Mouse (Mus musculus) spleen, adult 2 months (tissue): ENCODE data around the gene Clcn6. TPM values are rescaled to one million over a fixed set of nuclear protein-coding genes. Genes with fewer than 3 reads are reported as not detected.

Source experiments
- DNase-seq, 2 experiments: peaks; one replicate each; pipeline versions ENCODE4 v3.0.0 to v3.0.0-alpha.2; 2012 to 2021; ENCODE audit warnings: low spot score in 2 of 2, low read depth in 1 of 2
- H3K27ac ChIP-seq: fragments of 200-500 bp; 2 replicates; pipeline ENCODE4 v1.5.1; 2012; ENCODE audit warnings: low read length, inconsistent platforms; ENCODE audit not compliant: insufficient read depth
- H3K27me3 ChIP-seq: fragments of 200-500 bp; 2 replicates; pipeline ENCODE4 v1.6.1; 2012; ENCODE audit warnings: mild to moderate bottlenecking, moderate library complexity, low read length, inconsistent platforms; ENCODE audit not compliant: control insufficient read depth, insufficient read depth
- H3K36me3 ChIP-seq: fragments of 200-500 bp; 2 replicates; pipeline ENCODE4 v1.6.1; 2012; ENCODE audit warnings: mild to moderate bottlenecking, low read length, inconsistent platforms; ENCODE audit not compliant: control insufficient read depth, insufficient read depth
- H3K4me1 ChIP-seq: fragments of 200-500 bp; 2 replicates; pipeline ENCODE4 v1.6.1; 2011; ENCODE audit warnings: inconsistent platforms; ENCODE audit not compliant: control insufficient read depth, insufficient read depth, insufficient read length
- H3K4me3 ChIP-seq: fragments of 200-500 bp; 2 replicates; pipeline ENCODE4 v1.5.1; 2011; ENCODE audit warnings: mild to moderate bottlenecking, inconsistent platforms; ENCODE audit not compliant: insufficient read depth, insufficient read length; ENCODE audit errors: extremely low read depth
- CTCF ChIP-seq: fragments of 200-500 bp; IDR thresholded peaks from 2 replicates; pipeline ENCODE4 v1.5.1; 2011; ENCODE audit warnings: mild to moderate bottlenecking, inconsistent platforms; ENCODE audit not compliant: insufficient read depth, insufficient read length, insufficient replicate concordance; ENCODE audit errors: extremely low read depth
- POLR2A ChIP-seq: fragments of 200-500 bp; IDR thresholded peaks from 2 replicates; pipeline ENCODE4 v1.6.1; 2011; ENCODE audit warnings: low read depth, low read length, inconsistent platforms
- WGBS: fragments of 180-500 bp; shearing (Covaris S2); methylation state at CpG from one replicate; pipeline ENCODE4 v1.1.7; 2018; 5-methylcytosine and 5-hydroxymethylcytosine counted together
- polyA plus RNA-seq: library from polyadenylated mRNA; depleted of rRNA; stranded (reverse); fragments of >200 nt; gene quantifications from 2 replicates; pipeline ENCODE4 v1.2.3, GENCODE M21; 2012; rRNA removed

Gene Clcn6
- polyA plus RNA-seq, 1 experiment, result 12.1 TPM

DNA sequence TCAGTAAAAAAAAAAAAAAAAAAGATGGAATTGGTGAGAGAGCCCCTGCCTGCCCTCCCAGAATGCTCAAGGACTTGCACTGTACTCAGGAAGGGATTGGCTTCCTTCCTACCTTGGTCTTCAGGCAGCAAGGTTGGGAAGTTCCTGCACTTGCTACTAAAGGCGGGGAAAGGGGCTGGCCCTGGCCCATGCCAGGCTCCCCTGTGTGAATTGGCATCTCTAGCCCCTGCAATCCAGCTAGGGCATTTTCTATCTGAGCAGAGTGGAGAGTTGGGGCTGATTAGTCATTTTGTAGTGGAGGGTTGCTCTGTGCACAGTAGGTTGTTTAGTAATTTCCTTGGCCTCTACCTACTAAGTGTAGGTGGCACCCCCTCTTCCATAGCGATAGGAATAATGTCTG, 69.8 kb downstream of the Clcn6 start:
- whole genome bisulfite sequencing, result 84% methylated on average over 2 of the region's 2 CpGs
- Histone ChIP-seq H3K27ac (no peak overlapping the region), H3K4me1 (no peaks in the 10 kb centered on the region), H3K36me3 (no peaks in the 10 kb centered on the region), H3K4me3 (no peak overlapping the region), H3K27me3 (no peaks in the 10 kb centered on the region; the same call in 1 of the 2 replicates)
- no peak for DNase-seq
- TF ChIP-seq POLR2A, result no peak
- TF ChIP-seq CTCF, result no peak

DNA sequence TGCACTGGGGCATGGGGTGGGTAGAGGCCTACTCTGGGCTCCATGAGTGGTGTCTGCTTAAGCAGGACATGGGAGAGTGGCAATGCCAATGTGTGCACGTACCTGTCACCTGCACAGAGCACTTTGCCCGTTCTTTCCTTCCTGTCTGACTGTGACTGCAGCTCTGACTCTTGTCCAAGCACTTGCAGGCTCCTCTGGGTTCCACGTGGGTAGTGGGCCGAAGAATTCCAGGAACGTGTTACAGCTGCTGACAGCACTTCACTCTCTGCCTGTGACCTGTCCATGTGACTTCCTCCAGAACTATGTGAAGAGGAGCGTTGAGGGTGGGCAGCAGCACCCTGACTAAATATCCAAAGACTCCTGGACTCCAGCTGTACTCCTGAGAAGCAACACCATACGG, 72.9 kb downstream of the Clcn6 start:
- Histone ChIP-seq H3K4me3 (no peak overlapping the region), H3K4me1 (no peaks in the 10 kb centered on the region), H3K27ac (no peak overlapping the region), H3K27me3 (no peaks in the 10 kb centered on the region; the same call in 1 of the 2 replicates), H3K36me3 (no peaks in the 10 kb centered on the region)
- TF ChIP-seq CTCF (no peak), POLR2A (no peak)
- DNase-seq, result no peak
- WGBS, result 73% methylated on average over 7 of the region's 7 CpGs

DNA sequence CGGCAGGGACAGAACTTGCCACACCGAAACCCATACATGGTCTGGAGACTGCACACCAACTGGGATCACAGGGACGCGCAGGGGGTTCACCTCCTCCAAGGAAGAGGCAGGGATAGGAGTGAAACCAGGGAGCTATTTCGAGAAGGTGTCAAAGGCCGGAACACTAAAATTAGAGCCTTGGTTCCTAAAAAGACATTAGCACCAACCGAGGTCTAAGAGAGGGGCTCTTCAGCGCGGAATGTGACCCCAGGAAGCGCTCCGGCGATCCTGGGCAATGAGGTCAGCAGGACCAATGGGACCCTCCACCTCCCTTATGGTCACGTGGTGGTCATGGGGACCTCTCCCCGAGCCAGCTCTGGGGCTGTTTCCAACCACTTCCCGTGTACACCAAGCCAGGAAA, 75.0 kb downstream of the Clcn6 start:
- Histone ChIP-seq H3K36me3 (no peaks in the 10 kb centered on the region), H3K4me3 (no peak overlapping the region), H3K27me3 (no peaks in the 10 kb centered on the region; the same call in 1 of the 2 replicates), H3K27ac (peak overlapping the region; percentile 19; the same call in 1 of the 2 replicates), H3K4me1 (no peaks in the 10 kb centered on the region; the same call in 1 of the 2 replicates)
- TF ChIP-seq POLR2A (no peak), CTCF (no peak)
- DNase-seq, result no peak
- 79% methylated on average over 15 of the region's 15 CpGs for WGBS

DNA sequence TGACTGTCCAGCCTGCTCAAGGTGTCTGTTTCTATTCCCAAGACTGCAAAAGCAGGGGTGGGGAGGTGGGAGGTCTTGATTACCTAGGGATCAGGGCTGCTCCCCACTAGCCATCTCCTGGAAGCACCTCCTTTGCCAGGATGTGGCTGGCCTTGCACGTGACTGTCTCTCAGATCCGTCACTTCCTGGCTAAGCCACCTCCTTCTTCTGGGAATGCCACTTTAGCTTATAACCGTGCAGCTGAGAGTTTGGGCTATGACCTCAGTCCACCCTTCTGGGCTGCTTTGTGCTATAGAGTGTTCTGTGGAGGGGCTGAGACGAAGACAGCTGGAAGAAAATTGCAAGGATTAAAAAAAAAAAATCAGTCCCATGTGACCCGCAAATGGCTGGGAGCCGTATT, 75.8 kb downstream of the Clcn6 start:
- H3K36me3 ChIP-seq, result no peaks in the 10 kb centered on the region
- DNase-seq, result no peak
- 50% methylated on average over 6 of the region's 6 CpGs for WGBS
- H3K4me1 ChIP-seq, result no peaks in the 10 kb centered on the region; the same call in 1 of the 2 replicates
- no peak overlapping the region for H3K27ac ChIP-seq
- H3K4me3 ChIP-seq, result no peak overlapping the region
- H3K27me3 ChIP-seq, result no peaks in the 10 kb centered on the region; the same call in 1 of the 2 replicates
- TF ChIP-seq CTCF (no peak), POLR2A (no peak)

DNA sequence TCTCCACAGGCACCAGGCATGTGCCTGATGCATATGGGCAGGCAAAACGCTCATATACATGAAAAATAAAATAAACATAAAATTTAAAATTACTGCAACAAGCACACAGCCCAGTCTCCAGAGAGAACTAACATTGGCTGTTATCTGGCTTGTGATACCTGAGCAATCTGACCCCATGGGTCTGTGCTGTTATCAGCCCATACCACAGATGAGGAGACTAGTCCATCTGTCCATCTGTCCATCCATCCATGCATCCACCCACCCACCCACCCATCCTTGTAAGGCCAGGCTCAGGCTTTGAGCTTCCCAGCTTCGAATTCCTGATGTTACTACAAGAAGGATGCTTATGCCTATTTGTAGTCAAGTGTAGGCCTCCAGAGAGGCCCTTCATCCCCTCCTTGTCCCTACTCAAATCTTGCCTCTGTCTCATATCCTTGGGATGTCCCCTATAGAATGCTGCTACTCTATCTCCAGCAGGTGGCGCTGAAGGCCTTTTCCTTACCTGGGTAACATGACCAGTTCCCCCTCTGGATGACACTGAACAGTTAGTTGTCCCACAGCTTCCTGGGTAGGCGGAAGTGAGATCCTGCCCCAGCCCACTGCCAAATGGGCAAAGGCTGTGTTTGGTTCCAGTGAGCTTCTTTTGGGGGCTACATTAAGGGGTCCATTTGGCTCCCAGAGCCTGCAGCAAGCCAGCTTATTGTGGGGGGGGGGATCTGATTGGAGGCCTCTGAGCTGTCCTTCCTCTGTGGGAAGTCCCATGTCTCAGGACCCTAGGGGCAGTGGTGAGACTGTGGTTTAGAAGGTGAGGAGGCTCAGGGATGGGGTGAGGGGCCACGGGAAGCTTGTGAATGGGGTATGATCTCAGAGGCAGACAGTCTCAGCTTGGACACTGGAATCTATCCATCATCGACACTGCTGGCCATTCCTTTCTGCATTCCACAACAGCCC, 78.5 kb downstream of the Clcn6 start:
- no peaks in the 10 kb centered on the region for H3K27me3 ChIP-seq
- no peaks in the 10 kb centered on the region for H3K36me3 ChIP-seq
- H3K4me3 ChIP-seq, result no peak overlapping the region
- no peaks in the 10 kb centered on the region; the same call in 1 of the 2 replicates for H3K4me1 ChIP-seq
- peak; percentile 47; the same call in 1 of the 2 replicates for TF ChIP-seq CTCF
- no peak for TF ChIP-seq POLR2A
- DNase-seq, result peak; percentile 25 to 48
- H3K27ac ChIP-seq, result no peak overlapping the region
- WGBS, result 35% methylated on average over 6 of the region's 6 CpGs

DNA sequence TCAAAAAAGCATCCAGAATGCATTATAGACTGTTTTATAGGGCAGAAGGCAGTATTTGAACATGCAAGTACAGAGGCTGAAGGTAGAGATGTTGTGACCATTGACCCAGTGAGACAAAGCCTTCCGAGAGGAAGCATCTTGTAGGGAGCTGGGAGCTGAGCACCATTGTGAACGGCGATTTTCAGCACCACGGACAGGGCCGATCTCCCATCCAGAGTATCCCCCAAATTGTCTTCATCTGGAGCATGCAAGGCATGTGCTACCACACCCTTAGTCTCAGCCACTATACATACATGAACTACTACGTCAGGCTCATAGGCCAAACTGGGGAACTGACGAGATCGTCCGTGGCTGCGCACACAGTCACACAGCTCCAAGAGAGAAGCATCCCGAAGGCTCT, 81.5 kb downstream of the Clcn6 start:
- 43% methylated on average over 11 of the region's 11 CpGs for WGBS
- no peaks in the 10 kb centered on the region for H3K27me3 ChIP-seq
- H3K4me1 ChIP-seq, result no peaks in the 10 kb centered on the region; the same call in 1 of the 2 replicates
- H3K36me3 ChIP-seq, result no peaks in the 10 kb centered on the region
- no peak overlapping the region for H3K27ac ChIP-seq
- TF ChIP-seq POLR2A (no peak), CTCF (no peak)
- H3K4me3 ChIP-seq, result no peak overlapping the region
- no peak for DNase-seq

Other genes with a start within 250 kb of the Clcn6 start
- 0.48 and 0.53 TPM in 2 replicates for gene Zfp984, start 229.0 kb downstream of the Clcn6 start, polyA plus RNA-seq
- 0.35 and 0.37 TPM in 2 replicates for gene Zfp933, start 190.5 kb downstream of the Clcn6 start, polyA plus RNA-seq
- gene Miip, start 170.0 kb downstream of the Clcn6 start, polyA plus RNA-seq, result 72.2 and 146 TPM in 2 replicates
- 0.64 and 1.1 TPM in 2 replicates for gene Fv1, start 169.8 kb downstream of the Clcn6 start, polyA plus RNA-seq
- 18.4 and 18.8 TPM in 2 replicates for gene Mfn2, start 134.1 kb downstream of the Clcn6 start, polyA plus RNA-seq
- gene Plod1, start 102.1 kb downstream of the Clcn6 start, polyA plus RNA-seq, result 16.2 and 16.7 TPM in 2 replicates
- 80.5 and 111 TPM in 2 replicates for gene 2510039O18Rik, start 97.9 kb downstream of the Clcn6 start, polyA plus RNA-seq
- gene Nppb, start 53.0 kb downstream of the Clcn6 start, polyA plus RNA-seq, result not detected in 2 replicates
- 0.32 TPM in 1 of 2 replicates, not detected in the other for gene Nppa, start 38.1 kb downstream of the Clcn6 start, polyA plus RNA-seq
- gene Mthfr, start 256 bp upstream of the Clcn6 start, polyA plus RNA-seq, result 19.7 and 22.3 TPM in 2 replicates
- 23.7 and 24.2 TPM in 2 replicates for gene Agtrap, start 49.2 kb upstream of the Clcn6 start, polyA plus RNA-seq
- 21.0 and 24.7 TPM in 2 replicates for gene Mad2l2, start 91.6 kb upstream of the Clcn6 start, polyA plus RNA-seq
- 1.9 and 2.5 TPM in 2 replicates for gene Draxin, start 91.9 kb upstream of the Clcn6 start, polyA plus RNA-seq
- gene Fbxo6, start 113.3 kb upstream of the Clcn6 start, polyA plus RNA-seq, result 30.8 and 31.6 TPM in 2 replicates
- 3.5 and 8.1 TPM in 2 replicates for gene Fbxo44, start 121.7 kb upstream of the Clcn6 start, polyA plus RNA-seq
- 0.14 and 0.28 TPM in 2 replicates for gene Fbxo2, start 121.8 kb upstream of the Clcn6 start, polyA plus RNA-seq
- 0.02 and 0.19 TPM in 2 replicates for gene Disp3, start 249.1 kb upstream of the Clcn6 start, polyA plus RNA-seq